Mouse (Mus musculus) frontal cortex, postnatal 10 days (tissue): Measurements from ENCODE around the gene AF366264.
"Not testable (repeated sequence)": the region's sequence is repeated elsewhere in the genome, so short reads cannot be mapped to it uniquely, and the experiment has no call there.

Source experiments
- DNase-seq, 2 experiments: peaks; one replicate each; pipeline ENCODE4 v3.0.0; 2022; ENCODE audit warnings: low spot score in 2 of 2, mixed read lengths in 1 of 2

AF366264 gene

GRCm38 (mm10) chr8:13838289-13838688 is at the start of gene AF366264:
AF366264 (minus strand) TSS chr8:13838389.
- not testable (repeated sequence) for DNase-seq

- not testable (repeated sequence) for DNase-seq
Measured at GRCm38 (mm10) chr8:13843286-13843685, 5.1 kb upstream of the AF366264 start.

GRCm38 (mm10) chr8:13828598-13829172 is 9.5 kb downstream of the AF366264 start:
- DNase-seq, result no peak

GRCm38 (mm10) chr8:13799566-13799965 is 38.6 kb downstream of the AF366264 start:
- DNase-seq, result no peak

GRCm38 (mm10) chr8:13797676-13798075 is 40.5 kb downstream of the AF366264 start:
- no peak for DNase-seq

- no peak for DNase-seq
Measured at GRCm38 (mm10) chr8:13793746-13794101, 44.5 kb downstream of the AF366264 start.

- DNase-seq, result no peak
Measured at GRCm38 (mm10) chr8:13793097-13793745, 45.0 kb downstream of the AF366264 start.

GRCm38 (mm10) chr8:13789606-13790005 is 48.6 kb downstream of the AF366264 start:
- DNase-seq, result no peak

- peak; percentile 92 to 95 for DNase-seq
Measured at GRCm38 (mm10) chr8:13785764-13786299, 52.4 kb downstream of the AF366264 start.

- DNase-seq, result peak; percentile 86 to 89
Measured at GRCm38 (mm10) chr8:13785250-13785763, 52.9 kb downstream of the AF366264 start, which contains the start of gene Upf3a. Upf3a (plus strand) TSS chr8:13785615.
